Mouse (Mus musculus) splenic B cell, adult 2 months (primary cell): ENCODE data around the gene Kit.

Source experiments
- DNase-seq: peaks from one replicate; pipeline ENCODE4 v3.0.0-alpha.2; 2011; ENCODE audit warnings: low read depth, low spot score
- H3K27me3 ChIP-seq: 2 replicates; pipeline ENCODE4 v1.6.1; 2012; ENCODE audit warnings: mild to moderate bottlenecking, low read length, moderate library complexity, mixed read lengths; ENCODE audit not compliant: control insufficient read depth, poor library complexity, insufficient read depth, severe bottlenecking
- H3K36me3 ChIP-seq: 2 replicates; pipeline ENCODE4 v1.6.1; 2012; ENCODE audit warnings: mild to moderate bottlenecking, low read length, moderate library complexity, mixed read lengths; ENCODE audit not compliant: control insufficient read depth, poor library complexity, insufficient read depth, severe bottlenecking

Kit gene

DNA sequence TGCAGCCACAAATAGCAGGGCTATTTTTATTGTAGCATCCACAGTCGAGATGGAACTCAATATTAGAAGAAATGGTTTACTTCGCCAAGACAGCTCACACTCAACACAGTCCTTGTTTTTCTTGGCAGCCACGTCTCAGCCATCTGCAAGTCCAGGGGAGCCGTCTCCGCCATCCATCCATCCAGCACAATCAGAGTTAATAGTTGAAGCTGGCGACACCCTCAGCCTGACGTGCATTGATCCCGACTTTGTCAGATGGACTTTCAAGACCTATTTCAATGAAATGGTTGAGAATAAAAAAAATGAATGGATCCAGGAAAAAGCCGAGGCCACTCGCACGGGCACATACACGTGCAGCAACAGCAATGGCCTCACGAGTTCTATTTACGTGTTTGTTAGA, 32.2 kb downstream of the Kit start:
- H3K27me3 ChIP-seq: no peaks in the 10 kb centered on the region
- DNase-seq: no peak
- H3K36me3 ChIP-seq: no peaks in the 10 kb centered on the region

DNA sequence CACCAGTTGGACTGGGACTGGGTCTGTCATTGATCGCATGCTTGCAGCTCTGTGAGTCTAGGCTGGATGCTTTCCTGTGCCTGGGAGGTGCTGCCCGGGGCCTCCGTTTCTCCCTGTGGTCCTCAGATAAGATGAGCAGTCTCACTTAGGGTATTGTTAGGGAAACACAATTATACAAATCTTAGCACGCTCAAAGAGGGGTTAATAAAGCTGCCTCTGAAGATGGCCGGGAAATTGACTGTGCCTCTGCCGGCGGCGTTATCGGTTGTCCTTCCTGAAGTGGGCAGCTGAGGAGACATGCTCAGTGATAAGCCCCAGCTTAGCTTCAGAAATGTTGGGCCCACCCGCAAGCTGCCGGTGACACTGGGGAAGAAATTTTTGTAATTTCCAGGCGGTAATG, 33.3 kb downstream of the Kit start:
- no peaks in the 10 kb centered on the region for H3K36me3 ChIP-seq
- DNase-seq: no peak
- no peaks in the 10 kb centered on the region for H3K27me3 ChIP-seq

DNA sequence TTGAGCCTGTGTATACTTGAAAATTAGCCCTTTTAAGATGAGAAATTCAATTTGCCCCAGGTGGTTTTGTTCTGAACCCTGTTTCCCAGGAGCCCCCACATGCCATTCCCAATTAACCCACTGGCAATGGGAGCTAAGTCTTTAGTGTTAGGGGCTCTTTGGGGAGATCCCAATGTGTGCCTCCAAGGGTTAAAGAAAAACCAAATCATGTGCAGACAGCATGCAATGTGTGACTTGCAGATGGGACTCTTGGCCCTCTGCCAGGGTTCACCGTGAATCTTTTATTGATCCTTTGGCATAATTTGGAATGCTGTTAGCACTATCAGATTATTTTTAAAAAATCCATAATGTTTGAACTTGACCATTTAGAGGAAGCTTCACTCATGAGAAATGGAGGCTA, 37.7 kb downstream of the Kit start:
- Histone ChIP-seq H3K36me3 (no peaks in the 10 kb centered on the region), H3K27me3 (no peaks in the 10 kb centered on the region)
- DNase-seq: no peak

DNA sequence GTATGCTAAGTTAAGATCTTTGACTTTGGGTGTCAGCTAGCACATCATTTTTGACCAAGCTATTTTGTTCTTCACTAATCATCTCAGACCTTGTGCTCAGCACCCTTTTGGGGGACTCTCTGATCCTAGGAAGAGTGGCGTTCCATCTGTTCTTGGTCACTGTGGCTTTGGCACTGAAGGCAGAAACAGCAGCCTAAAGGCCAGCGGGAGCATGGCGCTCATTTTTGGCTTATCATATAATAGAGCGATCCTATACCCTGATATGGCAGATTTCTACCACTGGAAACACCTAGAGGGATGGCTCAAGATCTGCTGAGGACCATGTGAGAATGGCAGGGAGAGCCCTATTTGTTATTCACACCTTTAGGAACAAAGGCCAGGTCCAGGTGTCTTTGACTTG, 38.2 kb downstream of the Kit start:
- Histone ChIP-seq H3K36me3 (no peaks in the 10 kb centered on the region), H3K27me3 (no peaks in the 10 kb centered on the region)
- no peak for DNase-seq

DNA sequence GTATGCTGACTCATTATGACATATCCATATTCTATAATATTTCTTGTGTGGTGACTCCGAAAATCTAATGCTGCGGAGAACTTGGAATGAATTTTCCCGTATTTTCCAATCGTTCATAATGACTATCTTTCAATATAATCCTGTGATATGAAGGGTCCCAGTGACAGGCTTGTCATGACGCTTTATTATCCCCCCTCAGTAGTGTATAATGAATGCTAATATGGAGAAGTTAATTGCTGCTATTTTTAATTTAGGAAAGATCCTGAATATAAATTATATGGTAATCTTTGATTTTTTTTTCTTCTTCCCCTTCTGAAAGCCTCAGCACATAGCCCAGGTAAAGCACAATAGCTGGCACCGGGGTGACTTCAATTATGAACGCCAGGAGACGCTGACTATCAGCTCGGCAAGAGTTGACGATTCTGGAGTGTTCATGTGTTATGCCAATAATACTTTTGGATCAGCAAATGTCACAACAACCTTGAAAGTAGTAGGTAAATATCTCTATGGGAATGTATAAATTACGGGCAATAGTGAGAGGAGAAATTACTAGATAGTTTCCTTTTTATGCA, 40.4 kb downstream of the Kit start:
- H3K36me3 ChIP-seq: no peaks in the 10 kb centered on the region
- DNase-seq: no peak
- H3K27me3 ChIP-seq: no peaks in the 10 kb centered on the region

DNA sequence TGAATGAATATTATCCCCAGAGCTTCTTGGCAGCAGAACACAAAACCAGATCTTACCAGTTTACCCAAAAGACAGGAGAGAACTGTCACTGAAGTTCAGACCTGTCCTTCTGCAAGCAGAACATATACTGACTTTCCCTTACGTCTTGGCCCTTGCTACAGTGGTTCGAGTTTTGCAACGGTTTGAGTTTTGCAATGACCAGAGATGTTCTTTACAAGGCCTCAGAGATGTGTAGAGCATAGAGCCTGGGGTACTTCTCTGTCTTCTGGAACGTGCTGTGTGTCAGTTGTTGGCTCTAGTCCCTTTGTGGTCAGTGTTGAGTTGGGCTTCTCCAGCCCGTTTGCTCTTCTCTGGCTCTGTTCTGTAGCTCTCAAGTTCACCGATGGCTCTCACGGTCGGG, 40.9 kb downstream of the Kit start:
- Histone ChIP-seq H3K36me3 (no peaks in the 10 kb centered on the region), H3K27me3 (no peaks in the 10 kb centered on the region)
- no peak for DNase-seq

DNA sequence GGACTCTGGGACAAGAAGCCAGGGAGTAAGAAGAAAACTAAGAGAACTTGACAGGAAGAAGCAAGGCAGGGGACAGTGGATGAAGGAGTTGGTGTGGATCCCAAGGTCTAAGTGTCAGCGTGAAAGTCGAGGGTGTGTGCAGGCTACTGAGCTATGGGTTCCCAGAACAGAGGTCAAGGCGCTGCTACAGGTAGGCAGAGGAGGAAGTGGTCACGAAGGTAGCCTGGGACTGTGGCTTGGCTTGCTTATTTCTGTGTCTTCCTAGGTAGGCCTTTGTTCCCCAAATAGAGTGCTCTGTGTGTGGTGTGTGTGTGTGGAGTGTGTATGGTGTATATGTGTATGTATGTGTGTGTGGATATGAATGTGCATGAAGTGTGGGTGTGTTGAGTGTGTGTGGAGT, 47.7 kb downstream of the Kit start:
- Histone ChIP-seq H3K36me3 (no peaks in the 10 kb centered on the region), H3K27me3 (no peaks in the 10 kb centered on the region)
- DNase-seq: no peak

DNA sequence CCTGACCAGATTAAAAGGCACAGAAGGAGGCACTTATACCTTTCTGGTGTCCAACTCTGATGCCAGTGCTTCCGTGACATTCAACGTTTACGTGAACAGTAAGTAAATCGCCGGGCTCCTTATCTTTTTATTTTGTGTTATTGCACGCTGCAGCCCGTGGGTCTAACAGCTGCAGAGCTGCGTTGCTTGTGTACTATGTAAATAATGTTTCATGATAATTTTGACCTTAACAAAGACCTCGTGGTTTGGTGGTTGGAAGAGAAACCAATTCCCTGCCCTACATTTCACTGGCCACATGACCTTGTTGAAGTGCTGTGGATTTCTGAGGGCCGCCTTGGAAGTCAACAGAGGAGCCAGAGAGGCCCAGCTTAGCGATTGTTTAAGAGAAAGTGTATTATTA, 48.3 kb downstream of the Kit start:
- H3K27me3 ChIP-seq: no peaks in the 10 kb centered on the region
- no peak for DNase-seq
- no peaks in the 10 kb centered on the region for H3K36me3 ChIP-seq

DNA sequence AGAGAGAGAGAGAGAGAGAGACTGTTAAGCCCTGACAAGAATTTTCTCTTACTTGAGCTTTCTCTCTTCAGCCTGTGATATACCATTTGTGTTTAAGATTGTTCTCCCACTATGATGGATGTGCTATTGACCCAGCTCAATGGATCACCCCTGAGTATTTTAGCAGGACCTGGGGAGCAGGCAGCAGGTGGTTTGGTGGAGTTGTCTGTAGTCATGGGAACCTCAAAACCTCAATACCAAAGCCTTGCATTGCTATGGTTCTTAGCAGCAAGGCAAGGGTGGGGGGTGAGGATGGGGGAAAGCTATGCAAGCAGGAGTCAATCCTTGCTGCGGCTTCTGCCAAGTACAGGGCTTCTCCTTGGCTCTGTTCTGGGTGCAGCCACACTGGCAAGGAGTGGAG, 48.8 kb downstream of the Kit start:
- Histone ChIP-seq H3K27me3 (no peaks in the 10 kb centered on the region), H3K36me3 (no peaks in the 10 kb centered on the region)
- no peak for DNase-seq

DNA sequence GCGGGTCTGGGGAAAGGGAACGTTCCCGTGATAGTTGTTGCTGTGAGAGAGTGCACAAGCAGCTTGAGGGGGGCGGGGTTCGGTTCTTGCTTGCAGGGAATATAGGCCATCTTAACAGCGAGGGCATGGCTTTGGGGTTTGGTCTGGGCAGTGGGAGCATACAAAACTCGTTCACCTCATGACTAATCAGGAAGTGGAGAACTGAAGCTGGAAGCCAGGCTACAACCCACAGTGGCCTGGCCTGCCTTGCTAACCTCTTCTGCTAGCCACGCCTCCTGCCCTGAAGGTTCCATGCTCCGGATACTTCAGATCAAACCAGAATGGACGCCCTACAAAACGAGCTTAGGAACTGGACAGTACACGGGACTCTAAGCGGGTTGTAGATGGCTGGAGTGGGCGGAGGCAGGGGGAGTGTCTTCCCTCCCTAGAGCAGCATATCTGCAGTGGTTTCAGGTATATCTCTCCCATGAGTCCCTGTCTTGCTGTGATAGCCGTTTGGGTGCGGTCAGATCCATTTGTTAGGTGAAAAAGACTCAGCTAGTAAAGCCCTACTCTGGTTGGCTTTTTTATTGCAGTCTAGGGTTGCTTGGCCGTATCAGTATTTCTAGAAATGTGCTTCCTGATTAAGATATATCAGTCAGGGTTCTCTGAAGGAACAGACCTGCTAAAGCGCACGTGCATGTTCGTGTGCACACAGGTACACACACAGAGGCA, 49.4 kb downstream of the Kit start:
- H3K27me3 ChIP-seq: no peaks in the 10 kb centered on the region
- no peak for DNase-seq
- H3K36me3 ChIP-seq: no peaks in the 10 kb centered on the region

DNA sequence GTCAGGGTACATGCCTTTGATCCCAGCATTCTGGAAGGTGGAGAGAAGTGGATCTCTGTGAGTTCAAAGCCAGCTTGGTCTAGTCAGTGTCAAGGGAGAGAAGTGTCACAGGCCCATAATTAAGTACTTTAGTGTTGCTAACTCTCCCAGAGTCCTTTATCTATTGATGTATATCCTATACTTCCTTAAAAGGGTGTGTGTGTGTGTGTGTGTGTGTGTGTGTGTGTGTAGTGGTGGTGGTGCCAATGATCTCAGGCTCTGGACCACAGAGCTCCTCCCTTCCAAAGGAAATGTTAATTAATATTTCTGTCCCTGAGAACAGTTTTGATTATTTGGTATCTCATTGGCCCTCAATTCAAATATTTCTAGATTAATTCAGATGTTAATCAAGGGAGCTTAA, 50.3 kb downstream of the Kit start:
- no peak for DNase-seq
- Histone ChIP-seq H3K27me3 (no peaks in the 10 kb centered on the region), H3K36me3 (no peaks in the 10 kb centered on the region)

DNA sequence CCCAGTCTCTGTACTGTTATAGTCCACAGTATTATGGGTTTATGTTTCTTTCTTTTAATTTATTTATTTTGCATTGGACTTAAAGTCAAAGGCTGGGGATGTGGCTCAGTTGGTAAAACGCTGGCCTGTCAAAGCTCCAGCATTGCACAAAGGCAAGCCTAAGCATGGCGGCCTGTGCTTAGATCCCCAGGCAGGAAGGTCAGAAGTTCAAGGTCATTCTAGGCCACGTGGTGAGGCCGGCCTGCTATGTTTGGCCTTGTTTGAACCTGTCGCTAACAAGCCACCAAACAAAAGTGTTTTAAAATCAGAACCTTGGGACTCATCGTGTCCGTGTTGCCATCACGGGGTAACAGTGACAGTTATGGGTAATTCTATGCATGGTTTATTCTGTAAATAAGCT, 51.6 kb downstream of the Kit start:
- Histone ChIP-seq H3K36me3 (no peaks in the 10 kb centered on the region), H3K27me3 (no peaks in the 10 kb centered on the region)
- no peak for DNase-seq

DNA sequence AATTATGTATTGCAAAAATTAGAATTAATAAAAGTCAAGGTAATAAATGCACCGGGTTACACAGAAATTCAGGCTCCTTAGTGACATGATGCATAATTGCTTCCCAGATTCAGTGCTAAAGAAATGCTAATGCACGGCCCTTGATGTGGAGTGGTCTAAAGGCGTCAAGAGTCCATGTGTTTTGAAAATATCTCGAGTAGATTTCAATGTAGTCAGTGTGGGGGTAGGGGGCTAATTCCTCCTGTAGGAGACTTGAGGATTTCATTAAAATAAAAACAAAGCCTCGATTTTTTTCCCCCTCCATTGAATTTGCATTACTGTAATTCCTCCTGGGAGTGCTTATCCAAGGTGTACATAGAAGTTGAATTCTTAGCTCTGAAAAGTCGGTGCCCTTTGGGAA, 52.0 kb downstream of the Kit start:
- DNase-seq: no peak
- H3K36me3 ChIP-seq: no peaks in the 10 kb centered on the region
- H3K27me3 ChIP-seq: no peaks in the 10 kb centered on the region

DNA sequence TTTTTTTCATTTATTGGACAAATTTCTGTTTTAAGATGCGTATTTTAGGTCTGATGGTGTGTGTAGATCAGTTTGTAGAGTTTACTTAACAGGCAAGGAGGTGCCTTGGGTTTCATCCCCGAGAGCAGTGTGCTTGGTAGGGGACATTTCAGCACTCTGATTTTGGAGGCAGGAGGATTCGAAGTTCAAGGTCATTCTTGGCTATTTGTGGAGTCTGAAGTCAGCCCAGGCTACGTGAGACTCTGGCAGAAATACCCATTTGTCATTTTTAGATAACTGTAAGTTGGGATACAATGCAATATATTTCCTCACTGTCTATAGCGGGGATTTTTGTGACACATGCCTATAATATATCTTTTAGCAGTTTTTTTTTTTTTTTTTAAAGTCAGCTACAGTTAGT, 57.5 kb downstream of the Kit start:
- Histone ChIP-seq H3K36me3 (no peaks in the 10 kb centered on the region), H3K27me3 (no peaks in the 10 kb centered on the region)
- DNase-seq: no peak

DNA sequence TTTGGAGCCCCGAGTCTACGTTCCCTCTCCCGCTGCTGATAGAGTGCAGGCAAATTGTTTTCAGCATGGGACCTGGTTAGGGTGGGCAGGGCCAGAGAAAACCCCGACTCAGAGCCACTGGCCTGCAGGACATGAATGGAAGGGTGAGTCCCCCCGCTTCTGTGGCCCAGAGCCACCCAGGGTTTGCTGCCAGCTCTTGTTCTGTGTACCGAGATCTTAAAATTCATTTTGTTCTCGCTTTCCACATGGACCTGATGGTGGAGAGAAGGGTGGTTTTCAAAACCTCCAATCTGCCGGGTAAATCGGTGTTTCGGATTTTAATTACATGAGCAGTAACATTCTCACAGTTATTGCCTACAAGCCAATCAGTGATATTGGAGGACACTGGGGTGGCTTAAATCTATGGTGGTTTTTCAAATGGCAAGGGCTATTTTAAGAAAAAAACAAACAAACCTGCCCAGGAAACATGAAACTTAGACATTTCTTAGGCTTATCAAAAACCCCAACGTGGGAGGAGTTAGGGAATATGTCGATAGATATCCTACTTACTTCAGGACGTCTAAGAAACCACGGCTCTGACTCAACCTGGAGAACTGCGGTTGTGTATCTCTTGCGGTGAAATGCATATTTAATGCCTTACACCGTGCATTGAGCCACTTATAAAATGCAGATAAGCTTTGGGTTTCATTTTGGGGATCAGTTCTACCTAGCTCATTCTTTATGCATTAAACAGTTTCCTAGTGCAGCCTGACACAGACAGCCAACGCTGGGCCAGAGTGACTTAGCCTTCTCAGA, 58.3 kb downstream of the Kit start:
- no peak for DNase-seq
- H3K27me3 ChIP-seq: no peaks in the 10 kb centered on the region
- no peaks in the 10 kb centered on the region for H3K36me3 ChIP-seq
